Mouse (Mus musculus) Patski (cell line): ENCODE results near the gene Nfe2l1. TPM values are rescaled to one million over a fixed set of nuclear protein-coding genes. Genes with fewer than 3 reads are reported as not detected.
"Not testable (repeated sequence)": the region's sequence is repeated elsewhere in the genome, so short reads cannot be mapped to it uniquely, and the experiment has no call there.

Source experiments
- ATAC-seq: fragments of 100-300 bp; one replicate; pipeline ENCODE4 v1.8.0; 2021
- CTCF ChIA-PET: fragments of 350-600 bp; sonication (Branson Sonifier 250); formaldehyde crosslinking; loops from one replicate; lab custom pipeline; 2022; ENCODE audit warnings: inconsistent platforms; lab: Charles Lee
- POLR2A ChIA-PET: fragments of 350-600 bp; sonication (Branson Sonifier 250); formaldehyde crosslinking; loops from one replicate; lab custom pipeline; 2022; ENCODE audit warnings: antibody characterized with exemption, inconsistent platforms; lab: Charles Lee
- DNase-seq: peaks from one replicate; pipeline ENCODE4 v3.0.0-alpha.2; 2011; ENCODE audit warnings: low read depth, low spot score
- H3K27me3 ChIP-seq: fragments of 371-371 bp; one replicate; pipeline ENCODE4 v1.5.1; 2021
- CTCF ChIP-seq: fragments of 100-300 bp; IDR thresholded peaks from one replicate; pipeline ENCODE4 v1.5.1; 2021
- in situ Hi-C: fragments of 300-500 bp; cut with MboI; formaldehyde crosslinking; loops from 3 replicates; pipeline ENCODE4 v1.11.1; 2018; ENCODE audit warnings: low pct_unique_long_range_greater_than_20kb, mixed read lengths
- polyA plus RNA-seq: library from polyadenylated mRNA; unstranded; gene quantifications from one replicate; pipeline ENCODE4 v1.2.3, GENCODE M21; 2021

Gene Nfe2l1
- polyA plus RNA-seq, 1 experiment from 2014 or later: 362 TPM

DNA sequence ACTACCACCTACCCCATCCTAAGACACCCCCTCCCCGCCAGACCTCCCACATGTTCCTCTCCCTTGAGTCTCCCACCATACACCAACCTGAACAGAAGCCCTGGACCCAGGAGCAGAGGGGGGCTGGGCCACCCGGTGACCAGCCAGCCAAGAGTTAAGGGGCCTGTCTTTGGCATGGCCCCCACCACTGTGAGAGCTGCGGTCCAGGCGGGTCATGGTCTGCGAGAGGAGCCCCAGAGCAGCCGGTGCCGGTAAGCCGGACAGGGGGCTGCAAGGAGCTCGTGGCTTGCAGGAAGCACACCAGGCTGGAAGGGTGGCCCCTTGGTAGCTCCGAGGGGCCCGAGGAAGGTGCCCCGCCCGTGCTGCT is 6.3 kb downstream of the Nfe2l1 start:
- ChIA-PET POLR2A (interaction anchor here (0.8 to 1.4 kb wide), 3 partner anchors 11 to 21 kb away, joined by 3 read pairs; no protein-coding TSS in a partner anchor), CTCF (interaction anchor here (0.7 kb wide), 1 partner anchor 37 kb away, joined by 3 read pairs; no protein-coding TSS in a partner anchor)
- in situ Hi-C loops: no loop called here
- ATAC-seq (no peak), DNase-seq (no peak)
- no peak for TF ChIP-seq CTCF
- H3K27me3 ChIP-seq: no peaks in the 10 kb centered on the region

DNA sequence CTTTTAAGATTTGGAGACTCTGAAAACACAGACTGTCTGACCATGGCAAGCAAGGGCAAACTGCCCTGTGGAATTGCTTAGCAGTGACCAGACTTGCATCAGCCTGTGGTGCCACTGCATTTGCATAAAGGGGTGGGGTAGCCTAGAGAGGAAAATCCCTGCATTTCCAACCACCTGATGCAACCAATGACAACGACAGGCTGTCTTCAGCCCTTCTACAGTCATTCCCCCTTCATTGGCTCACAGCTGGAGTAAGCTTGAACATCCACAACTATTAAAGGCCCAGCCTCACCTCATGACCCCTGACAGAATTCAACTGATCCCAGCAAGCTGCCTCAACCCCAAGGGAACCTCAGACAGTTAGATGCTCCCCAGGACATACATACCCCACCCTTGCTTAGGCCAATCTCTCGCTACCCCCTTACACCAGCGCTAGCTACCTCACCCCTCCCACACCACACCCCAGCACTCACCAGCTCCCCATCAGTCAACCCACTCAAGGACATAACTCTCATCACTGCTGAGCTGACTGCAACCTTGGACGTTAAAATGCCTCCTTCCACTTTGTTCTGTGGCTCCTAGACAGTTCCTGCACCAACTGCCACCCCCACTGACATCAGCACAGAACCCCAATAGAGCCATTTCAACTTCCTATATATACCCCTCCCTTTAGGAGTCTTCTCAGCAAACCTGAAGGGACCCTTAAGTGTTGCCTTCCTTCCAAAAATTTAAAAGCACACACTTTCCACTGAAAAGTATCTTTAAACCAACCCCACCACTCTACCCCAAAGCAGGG is 6.9 kb downstream of the Nfe2l1 start:
- ChIA-PET CTCF (no interaction called here), POLR2A (interaction anchor here (1.5 to 1.6 kb wide), 2 partner anchors 12 to 39 kb away, joined by 4 read pairs; no protein-coding TSS in a partner anchor)
- no peaks in the 10 kb centered on the region for H3K27me3 ChIP-seq
- peak; percentile 58 for ATAC-seq
- in situ Hi-C loops: no loop called here
- TF ChIP-seq CTCF: no peak
- DNase-seq: peak; percentile 83

DNA sequence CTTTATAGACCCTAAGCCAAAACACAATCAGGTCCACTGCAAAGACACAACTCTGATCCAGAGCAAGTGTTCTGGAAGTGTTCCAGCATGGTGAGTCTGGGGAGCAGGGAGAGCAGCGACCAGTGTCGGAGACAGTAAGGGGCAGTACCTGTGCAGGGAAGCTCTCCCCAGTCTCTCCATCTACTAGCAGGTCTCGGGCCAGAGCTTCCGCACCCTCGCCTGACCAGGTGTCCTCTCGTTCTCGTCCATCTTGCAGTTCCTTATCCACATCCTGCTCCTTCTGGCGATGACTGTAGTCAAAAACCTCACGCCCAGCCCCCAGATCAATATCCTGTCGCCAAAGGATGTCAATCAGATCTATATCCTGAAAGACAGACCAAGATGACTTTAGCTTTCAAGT is 7.8 kb downstream of the Nfe2l1 start:
- ChIA-PET CTCF (no interaction called here), POLR2A (interaction anchor here (1.0 to 1.6 kb wide), 3 partner anchors 11 to 40 kb away, joined by 3 to 4 read pairs (median 4); no protein-coding TSS in a partner anchor)
- no peak for TF ChIP-seq CTCF
- in situ Hi-C loops: no loop called here
- ATAC-seq (no peak), DNase-seq (no peak)
- no peaks in the 10 kb centered on the region for H3K27me3 ChIP-seq

DNA sequence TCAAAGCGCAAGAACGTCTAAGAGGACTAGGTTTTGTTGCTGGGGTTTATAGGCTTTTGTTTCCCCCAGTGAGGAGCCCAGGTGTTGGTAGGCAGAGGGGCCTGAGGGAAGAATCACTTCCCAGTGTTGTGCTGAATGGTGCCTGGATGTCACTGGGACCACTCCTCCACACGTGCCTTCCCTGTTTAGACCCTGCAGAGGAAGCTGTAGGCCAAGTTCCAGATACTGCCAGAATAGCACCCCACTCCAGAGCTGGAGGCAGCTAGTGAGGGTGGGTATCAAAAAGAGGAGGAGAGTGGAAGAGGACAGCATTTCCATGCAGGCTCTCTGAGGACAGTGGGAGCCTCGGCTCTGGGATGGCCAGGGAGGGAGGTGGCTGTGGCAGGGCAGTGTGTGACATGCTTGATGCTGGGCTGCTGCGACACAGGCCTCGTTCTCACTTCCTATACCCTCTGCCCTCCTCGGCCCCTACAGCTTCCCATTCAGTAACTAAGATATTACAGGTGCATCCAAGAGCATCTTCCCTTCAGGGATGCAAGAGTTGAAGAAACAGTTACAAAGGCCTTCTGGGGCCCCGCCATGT is 11.5 kb downstream of the Nfe2l1 start:
- TF ChIP-seq CTCF: no peak
- CTCF ChIA-PET: interaction anchor here (1.0 to 1.3 kb wide), 2 partner anchors 16 to 43 kb away, joined by 3 to 5 read pairs; no protein-coding TSS in a partner anchor
- DNase-seq (no peak), ATAC-seq (no peak)
- H3K27me3 ChIP-seq: no peaks in the 10 kb centered on the region
- in situ Hi-C loops: no loop called here
- POLR2A ChIA-PET: interaction anchor here (1.3 kb wide), 1 partner anchor 8 kb away, joined by 4 read pairs; no protein-coding TSS in a partner anchor

DNA sequence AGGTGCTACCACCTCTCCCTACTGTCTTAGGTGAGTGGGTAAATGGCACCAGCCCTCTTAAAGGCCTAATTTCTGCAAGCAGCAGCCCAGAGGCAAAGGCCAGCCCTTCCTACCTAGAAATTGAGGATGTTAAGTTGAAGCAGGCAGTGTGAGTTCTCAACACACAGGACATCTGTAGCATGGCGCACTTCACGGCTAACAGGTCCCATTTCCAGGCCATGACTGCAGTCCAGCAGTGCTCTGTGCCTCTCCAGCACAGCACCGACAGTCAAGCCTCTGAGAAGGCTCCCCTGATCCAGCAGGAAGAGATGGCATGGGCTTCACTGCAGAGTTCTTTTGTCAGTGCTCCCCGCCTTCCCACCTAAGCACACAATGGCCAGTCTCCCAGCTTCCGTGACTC is 12.8 kb downstream of the Nfe2l1 start:
- TF ChIP-seq CTCF: no peak
- DNase-seq: no peak
- ChIA-PET POLR2A (interaction anchor here (1.3 kb wide), 1 partner anchor 9 kb away, joined by 4 read pairs; no protein-coding TSS in a partner anchor), CTCF (no interaction called here)
- no peaks in the 10 kb centered on the region for H3K27me3 ChIP-seq
- ATAC-seq: no peak
- in situ Hi-C loops: no loop called here

DNA sequence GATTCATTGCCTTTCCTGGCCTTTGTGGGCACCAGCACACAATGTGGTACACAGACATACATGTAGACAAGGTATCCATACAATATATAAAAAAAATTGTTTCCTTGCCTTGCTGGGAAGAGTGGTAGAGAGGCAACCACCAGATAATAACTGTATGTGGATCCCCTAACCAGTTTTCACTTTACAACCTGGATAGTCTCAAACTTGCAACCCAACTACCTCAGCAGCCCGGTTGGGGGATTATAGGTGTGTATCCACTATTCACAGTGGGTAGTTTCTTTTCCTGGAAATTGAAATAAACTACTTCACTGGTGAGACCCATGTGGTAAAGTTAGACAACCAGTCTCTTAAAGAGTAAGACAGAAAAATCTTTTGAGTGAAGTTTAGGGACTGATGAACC is 13.3 kb downstream of the Nfe2l1 start:
- H3K27me3 ChIP-seq: no peaks in the 10 kb centered on the region
- no peak for DNase-seq
- no peak for ATAC-seq
- in situ Hi-C loops: no loop called here
- no peak for TF ChIP-seq CTCF
- POLR2A ChIA-PET: interaction anchor here (1.3 kb wide), 1 partner anchor 10 kb away, joined by 4 read pairs; no protein-coding TSS in a partner anchor
- CTCF ChIA-PET: no interaction called here

DNA sequence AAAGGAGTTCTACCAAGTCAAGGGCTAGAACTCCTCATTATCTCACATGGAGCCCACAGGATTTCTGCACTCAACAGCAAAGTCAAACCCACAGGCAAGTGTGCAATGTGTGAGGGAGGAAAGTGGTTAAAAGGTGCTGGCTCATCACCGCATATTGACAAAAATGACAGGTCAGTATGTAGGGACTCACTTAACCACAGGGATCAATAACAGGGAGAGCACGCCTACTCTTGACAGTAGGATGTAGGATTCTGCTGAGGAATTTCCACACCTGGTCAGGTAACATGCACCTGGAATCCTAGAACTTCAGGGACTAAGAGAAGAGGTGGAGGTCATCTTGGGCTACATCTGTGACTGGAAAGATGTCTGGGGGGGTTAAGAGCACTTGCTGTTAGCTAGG is 13.9 kb downstream of the Nfe2l1 start:
- DNase-seq: no peak
- CTCF ChIA-PET: no interaction called here
- H3K27me3 ChIP-seq: no peaks in the 10 kb centered on the region
- ATAC-seq: no peak
- TF ChIP-seq CTCF: no peak
- in situ Hi-C loops: no loop called here
- POLR2A ChIA-PET: no interaction called here

DNA sequence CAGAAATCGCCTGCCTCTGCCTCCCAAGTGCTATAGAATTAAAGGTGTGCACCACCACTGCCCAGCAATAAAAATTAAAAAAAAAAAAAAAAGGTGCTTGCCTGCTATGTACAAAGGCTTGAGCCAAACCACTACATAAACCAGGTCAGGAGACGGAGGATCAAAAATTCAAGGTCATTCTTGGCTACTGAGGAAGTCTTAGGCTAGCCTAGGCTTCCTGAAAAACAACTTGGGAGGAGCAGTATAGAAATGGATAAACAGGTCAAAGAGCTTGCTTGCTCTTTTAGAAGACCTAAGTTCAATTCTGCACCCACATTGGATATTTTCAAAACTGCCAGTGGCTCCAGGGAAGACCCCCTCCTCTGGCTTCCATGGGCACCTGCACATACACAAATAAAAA is 15.3 kb downstream of the Nfe2l1 start:
- no peaks in the 10 kb centered on the region for H3K27me3 ChIP-seq
- no peak for TF ChIP-seq CTCF
- DNase-seq (no peak), ATAC-seq (no peak)
- in situ Hi-C loops: no loop called here
- ChIA-PET POLR2A (interaction anchor here (0.9 kb wide), 1 partner anchor 51 kb away, joined by 3 read pairs; no protein-coding TSS in a partner anchor), CTCF (no interaction called here)

DNA sequence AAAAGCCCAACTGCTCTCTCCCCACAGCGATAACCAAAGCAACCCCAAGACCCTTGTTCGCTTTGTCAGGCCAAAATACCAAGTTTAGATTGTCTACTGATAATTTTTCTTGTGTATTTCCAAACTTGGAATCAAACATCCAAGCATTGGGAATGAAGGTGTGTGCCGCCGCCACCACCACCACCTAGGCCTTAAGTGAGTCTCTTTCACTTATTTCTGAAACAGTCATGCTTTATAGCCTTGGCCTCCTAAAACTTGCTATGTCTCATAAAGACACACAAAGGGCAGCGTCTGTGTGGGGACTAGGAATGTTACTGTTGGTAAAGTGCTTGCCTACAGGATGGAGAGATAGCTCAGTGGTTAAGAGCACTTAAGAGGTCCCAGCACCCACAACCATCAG is 15.8 kb downstream of the Nfe2l1 start:
- no peak for TF ChIP-seq CTCF
- CTCF ChIA-PET: no interaction called here
- DNase-seq: no peak
- POLR2A ChIA-PET: interaction anchor here (0.6 kb wide), 1 partner anchor 463 kb away, joined by 3 read pairs; no protein-coding TSS in a partner anchor
- H3K27me3 ChIP-seq: no peaks in the 10 kb centered on the region
- ATAC-seq: no peak
- in situ Hi-C loops: no loop called here

DNA sequence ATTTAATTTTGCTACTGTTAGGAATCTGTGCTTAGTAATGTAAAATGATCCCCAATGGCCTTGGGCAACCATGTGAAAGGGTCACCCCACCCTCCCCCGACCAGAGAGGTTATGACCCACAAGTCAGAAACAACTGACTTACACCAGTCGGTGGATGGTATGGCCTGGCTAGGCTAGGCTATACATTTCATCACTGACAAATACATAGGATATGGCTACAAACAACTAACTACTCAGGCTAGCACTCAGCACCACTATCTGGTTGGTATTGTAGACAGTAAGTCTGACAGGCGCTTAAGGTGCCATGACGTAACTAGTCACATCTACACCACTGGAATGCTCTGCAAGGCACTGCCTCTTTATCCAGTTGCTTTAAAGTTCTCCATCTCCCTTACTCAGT is 16.3 kb downstream of the Nfe2l1 start:
- CTCF ChIA-PET: no interaction called here
- in situ Hi-C loops: no loop called here
- H3K27me3 ChIP-seq: no peaks in the 10 kb centered on the region
- DNase-seq (no peak), ATAC-seq (no peak)
- POLR2A ChIA-PET: interaction anchor here (0.6 kb wide), 1 partner anchor 463 kb away, joined by 3 read pairs; no protein-coding TSS in a partner anchor
- no peak for TF ChIP-seq CTCF

DNA sequence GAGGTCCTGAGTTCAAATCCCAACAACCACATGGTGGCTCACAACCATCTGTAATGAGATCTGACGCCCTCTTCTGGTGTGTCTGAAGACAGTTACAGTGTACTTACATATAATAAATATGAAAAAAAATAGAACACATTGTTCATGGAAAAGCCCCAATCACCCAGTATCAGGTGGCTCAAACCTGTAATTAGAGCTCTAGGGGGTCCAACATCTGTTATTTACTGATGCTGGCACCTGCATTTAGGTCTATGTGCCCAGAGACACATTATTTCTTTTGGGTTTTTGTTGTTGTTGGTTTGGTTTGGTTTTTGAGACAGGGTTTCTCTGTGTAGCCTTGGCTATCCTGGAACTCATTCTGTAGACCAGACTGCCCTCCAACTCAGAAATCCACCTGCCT is 18.6 kb downstream of the Nfe2l1 start:
- DNase-seq, H3K27me3 ChIP-seq, ATAC-seq, in situ Hi-C loops: not testable (repeated sequence)
- POLR2A ChIA-PET: interaction anchor here (2.3 kb wide), 1 partner anchor 11 kb away, joined by 4 read pairs; no protein-coding TSS in a partner anchor
- CTCF ChIA-PET: interaction anchor here (1.8 kb wide), 1 partner anchor 14 kb away, joined by 5 read pairs; no protein-coding TSS in a partner anchor
